Mouse (Mus musculus): ENCODE measurements around the gene Iqcf4.
"Not testable (repeated sequence)": the region's sequence is repeated elsewhere in the genome, so short reads cannot be mapped to it uniquely, and the experiment has no call there.

The Iqcf4 gene

GRCm38 (mm10) chr9:106570896-106571295 lies at the start of gene Iqcf4:
Gene Iqcf4, minus strand, starts transcription at chr9:106570996.
- DNase-seq: no peak

DNA sequence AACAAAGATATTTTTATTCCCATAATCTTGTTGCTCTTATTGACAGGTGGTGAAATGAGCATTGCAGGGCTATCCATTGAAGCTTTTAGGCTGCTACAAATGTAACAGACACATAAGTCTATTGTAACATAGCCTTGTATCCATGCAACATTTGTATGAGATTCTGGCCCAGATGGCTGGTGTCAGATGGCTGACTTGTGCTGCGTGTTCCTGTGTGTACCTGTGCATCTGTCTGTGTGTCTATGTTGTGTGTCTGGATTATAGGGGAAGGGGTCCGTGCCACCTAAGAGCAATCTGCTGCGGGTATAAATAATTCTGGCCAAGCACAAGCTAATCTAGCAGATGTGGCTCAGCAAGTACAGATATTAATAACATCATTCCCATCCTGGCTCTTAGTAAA lies 46.7 kb upstream of the Iqcf4 start:
- no peak for DNase-seq

- DNase-seq: no peak
Measured at GRCm38 (mm10) chr9:106616306-106616705, 45.5 kb upstream of the Iqcf4 start.

GRCm38 (mm10) chr9:106614616-106615015 lies 43.8 kb upstream of the Iqcf4 start:
- DNase-seq: no peak

GRCm38 (mm10) chr9:106613951-106614350 lies 43.2 kb upstream of the Iqcf4 start:
- DNase-seq: no peak

DNA sequence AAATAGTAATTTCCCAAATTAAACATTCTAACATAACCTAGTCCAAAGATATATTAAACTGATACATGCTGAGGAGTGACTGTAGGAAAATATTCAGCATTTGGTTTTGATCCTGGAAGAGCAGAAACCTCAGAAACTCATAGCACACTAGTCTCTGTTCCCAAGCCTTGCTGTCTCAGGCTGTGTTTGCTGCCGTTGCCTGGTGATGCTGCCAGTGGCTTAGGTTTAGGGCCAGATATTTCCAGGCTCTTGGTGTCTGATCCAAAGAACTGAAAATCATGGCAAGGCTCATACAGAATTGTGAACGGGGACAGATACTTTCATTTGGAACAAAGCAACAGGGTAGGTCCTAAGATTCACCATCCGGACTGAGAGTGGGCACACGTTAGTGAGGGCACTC lies 39.9 kb upstream of the Iqcf4 start:
- DNase-seq: no peak

DNA sequence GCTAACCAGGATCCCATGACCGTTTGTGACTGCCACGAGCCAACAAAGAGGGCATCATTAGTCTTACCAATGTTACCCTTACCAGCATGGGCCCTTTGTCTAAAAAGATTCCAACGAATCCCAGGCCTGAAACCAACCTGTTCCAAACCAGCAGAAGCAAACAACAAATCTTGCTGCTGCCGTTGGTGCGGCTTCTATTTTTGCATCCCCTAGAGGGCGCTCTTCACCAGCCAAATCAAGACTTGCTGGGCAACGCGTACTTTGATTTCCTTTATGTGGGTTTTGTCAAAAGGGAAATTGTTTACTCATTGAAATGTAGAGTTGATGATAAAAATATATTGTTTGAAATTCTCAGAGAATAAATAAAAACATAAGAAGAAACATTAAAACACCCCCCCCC lies 29.8 kb upstream of the Iqcf4 start:
- peak; percentile 27 for DNase-seq

GRCm38 (mm10) chr9:106598466-106598865 lies 27.7 kb upstream of the Iqcf4 start:
- DNase-seq: no peak

- DNase-seq: no peak
Measured at GRCm38 (mm10) chr9:106595836-106596235, 25.0 kb upstream of the Iqcf4 start.

DNA sequence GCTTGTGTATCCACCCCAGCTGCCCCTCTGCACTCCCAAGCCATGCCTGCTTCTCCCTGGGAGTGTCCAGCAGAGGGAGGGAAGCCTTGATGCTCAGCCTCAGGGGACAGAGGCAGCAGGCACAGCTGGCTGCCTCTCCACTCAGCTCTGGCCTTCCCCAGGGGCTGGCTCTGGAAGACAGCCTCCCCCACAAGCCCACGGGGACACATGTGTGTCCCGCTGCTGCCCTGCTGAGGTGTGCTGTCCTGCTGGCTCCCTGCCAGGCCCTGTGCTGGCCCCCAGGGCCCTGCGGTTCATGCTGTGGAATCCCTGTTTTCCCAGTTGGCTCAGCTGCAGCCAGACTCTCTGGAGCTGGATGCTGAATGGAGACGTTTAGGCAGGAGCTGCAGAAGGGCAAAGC lies 24.6 kb upstream of the Iqcf4 start:
- not testable (repeated sequence) for DNase-seq

GRCm38 (mm10) chr9:106592158-106592557 lies 21.4 kb upstream of the Iqcf4 start:
- DNase-seq: no peak

DNA sequence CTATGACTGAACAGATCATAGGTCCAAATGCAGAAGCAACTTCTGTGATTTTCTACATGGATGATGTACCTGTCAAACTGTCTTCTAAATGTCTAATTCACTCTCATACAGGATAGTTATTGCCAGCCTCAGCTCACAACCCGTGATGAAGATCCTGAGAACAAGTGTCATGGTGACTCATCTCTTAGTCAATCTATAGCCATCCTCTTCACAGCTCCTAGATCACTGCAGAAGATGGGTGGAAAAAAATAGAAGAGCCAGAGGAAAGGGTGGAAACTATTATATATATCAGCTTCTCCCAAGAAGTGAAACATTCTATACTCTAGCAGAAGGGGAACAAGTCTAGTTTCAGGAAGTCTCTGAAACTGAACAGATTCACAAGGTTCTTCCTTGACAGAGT lies 11.8 kb upstream of the Iqcf4 start:
- DNase-seq: no peak

DNA sequence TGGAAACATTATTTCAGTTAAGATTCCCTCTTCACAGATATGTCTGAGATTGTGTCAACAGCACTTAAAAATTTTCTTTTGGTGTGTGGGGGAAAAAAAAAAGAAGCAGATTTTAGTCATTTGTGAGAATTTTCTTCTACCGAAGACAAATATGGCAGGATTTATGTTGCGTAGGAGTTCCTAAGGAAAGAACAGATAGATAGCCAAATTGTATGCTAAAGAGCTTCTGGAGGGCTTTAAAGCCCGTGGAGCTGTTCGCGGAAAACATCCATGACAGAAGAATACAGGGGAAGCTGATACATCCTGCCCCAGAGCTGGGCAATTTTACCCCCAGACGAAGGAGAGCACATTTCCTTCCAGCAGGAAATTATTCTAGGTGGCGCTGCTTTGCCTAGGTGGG lies 9.2 kb upstream of the Iqcf4 start:
- no peak for DNase-seq

- no peak for DNase-seq
Measured at GRCm38 (mm10) chr9:106576112-106576511, 5.3 kb upstream of the Iqcf4 start.

GRCm38 (mm10) chr9:106573366-106573765 lies 2.6 kb upstream of the Iqcf4 start:
- DNase-seq: no peak

- DNase-seq: no peak
Measured at GRCm38 (mm10) chr9:106572186-106572585, 1.4 kb upstream of the Iqcf4 start.

DNA sequence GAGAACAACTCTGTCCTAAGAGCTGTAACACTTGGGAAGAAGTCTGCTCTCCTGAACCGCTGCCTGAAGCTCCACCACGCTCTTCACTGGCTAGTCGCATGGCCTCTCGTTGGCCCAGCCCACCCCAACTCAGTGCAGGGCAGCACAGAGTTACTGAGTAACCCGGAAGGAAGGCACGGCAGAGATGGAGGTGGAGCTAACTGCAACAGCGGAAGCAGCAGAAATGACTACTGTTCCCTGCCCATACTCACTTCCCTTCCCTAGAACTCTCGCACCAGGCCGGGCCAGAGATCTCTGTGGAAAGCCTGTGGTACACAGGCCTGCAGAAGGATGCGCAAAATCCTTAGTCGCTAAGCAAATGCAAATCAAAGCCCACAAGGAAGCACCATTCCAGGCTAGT lies 4.4 kb downstream of the Iqcf4 start:
- DNase-seq: peak; percentile 19

GRCm38 (mm10) chr9:106564025-106564424 lies 6.8 kb downstream of the Iqcf4 start:
- no peak for DNase-seq

GRCm38 (mm10) chr9:106562291-106562690 lies 8.5 kb downstream of the Iqcf4 start:
- no peak for DNase-seq

DNA sequence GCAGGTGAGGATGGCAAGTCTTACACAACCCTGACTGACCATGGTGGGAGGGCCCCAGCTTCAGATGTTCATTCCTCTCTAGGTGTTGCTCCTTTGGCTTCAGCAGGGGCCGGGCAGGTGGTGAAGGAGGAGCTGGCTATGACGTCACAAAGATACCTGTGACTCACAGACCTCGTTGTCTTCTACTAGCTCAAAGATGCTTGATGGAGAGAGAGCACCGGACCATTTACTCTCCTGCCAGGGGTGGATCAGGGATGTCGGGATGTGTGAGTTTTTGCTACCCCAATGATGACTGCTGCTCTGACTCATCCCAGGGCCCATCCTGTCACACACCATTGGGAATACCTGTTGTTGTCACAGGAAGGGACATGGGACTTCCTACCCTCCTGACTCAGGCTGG lies 9.3 kb downstream of the Iqcf4 start, which contains the start of gene Iqcf3:
Gene Iqcf3 (minus strand): TSS at position 101 of the 400 bp plus-strand sequence.
- no peak for DNase-seq

GRCm38 (mm10) chr9:106534975-106535374 lies 35.8 kb downstream of the Iqcf4 start:
- DNase-seq: no peak

- DNase-seq: no peak
Measured at GRCm38 (mm10) chr9:106534296-106534695, 36.5 kb downstream of the Iqcf4 start.

DNA sequence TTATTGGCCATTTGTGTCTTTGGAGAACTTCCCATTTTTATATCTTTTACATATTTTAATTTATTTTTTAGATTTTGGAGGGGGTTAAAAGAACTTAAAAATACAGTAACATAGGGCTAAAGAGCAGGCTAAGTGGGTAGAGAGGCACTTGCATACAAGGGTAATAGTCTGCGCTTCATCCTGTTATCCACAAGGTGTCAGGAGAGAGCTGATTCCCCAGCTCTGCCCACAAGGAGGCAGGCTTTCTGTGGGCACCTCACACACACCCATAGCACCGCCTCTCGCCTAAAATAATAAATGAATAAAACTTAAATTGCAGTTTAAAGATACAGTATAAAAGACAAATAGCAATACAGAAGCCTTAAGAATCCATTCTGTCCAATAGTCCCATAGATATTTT lies 39.0 kb downstream of the Iqcf4 start:
- DNase-seq: no peak

GRCm38 (mm10) chr9:106519909-106520308 lies 50.9 kb downstream of the Iqcf4 start:
- DNase-seq: no peak

GRCm38 (mm10) chr9:106519433-106519832 lies 51.4 kb downstream of the Iqcf4 start:
- DNase-seq: no peak

All from kidney, postnatal 14 days (tissue).